Mouse (Mus musculus) gonadal fat pad, adult 2 months (tissue): ENCODE data around the gene P2ry1. TPM values are rescaled to one million over a fixed set of nuclear protein-coding genes. Genes with fewer than 3 reads are reported as not detected.

ENCODE experiments used
- DNase-seq: peaks from one replicate; pipeline ENCODE4 v3.0.0-alpha.2; 2012; ENCODE audit warnings: low read depth
- polyA plus RNA-seq: library from polyadenylated mRNA; depleted of rRNA; stranded (reverse); fragments of >200 nt; gene quantifications from 2 replicates; pipeline ENCODE4 v1.2.3, GENCODE M21; 2012; rRNA removed

The P2ry1 gene
- polyA plus RNA-seq: 9.5 and 9.6 TPM in 2 replicates

DNA sequence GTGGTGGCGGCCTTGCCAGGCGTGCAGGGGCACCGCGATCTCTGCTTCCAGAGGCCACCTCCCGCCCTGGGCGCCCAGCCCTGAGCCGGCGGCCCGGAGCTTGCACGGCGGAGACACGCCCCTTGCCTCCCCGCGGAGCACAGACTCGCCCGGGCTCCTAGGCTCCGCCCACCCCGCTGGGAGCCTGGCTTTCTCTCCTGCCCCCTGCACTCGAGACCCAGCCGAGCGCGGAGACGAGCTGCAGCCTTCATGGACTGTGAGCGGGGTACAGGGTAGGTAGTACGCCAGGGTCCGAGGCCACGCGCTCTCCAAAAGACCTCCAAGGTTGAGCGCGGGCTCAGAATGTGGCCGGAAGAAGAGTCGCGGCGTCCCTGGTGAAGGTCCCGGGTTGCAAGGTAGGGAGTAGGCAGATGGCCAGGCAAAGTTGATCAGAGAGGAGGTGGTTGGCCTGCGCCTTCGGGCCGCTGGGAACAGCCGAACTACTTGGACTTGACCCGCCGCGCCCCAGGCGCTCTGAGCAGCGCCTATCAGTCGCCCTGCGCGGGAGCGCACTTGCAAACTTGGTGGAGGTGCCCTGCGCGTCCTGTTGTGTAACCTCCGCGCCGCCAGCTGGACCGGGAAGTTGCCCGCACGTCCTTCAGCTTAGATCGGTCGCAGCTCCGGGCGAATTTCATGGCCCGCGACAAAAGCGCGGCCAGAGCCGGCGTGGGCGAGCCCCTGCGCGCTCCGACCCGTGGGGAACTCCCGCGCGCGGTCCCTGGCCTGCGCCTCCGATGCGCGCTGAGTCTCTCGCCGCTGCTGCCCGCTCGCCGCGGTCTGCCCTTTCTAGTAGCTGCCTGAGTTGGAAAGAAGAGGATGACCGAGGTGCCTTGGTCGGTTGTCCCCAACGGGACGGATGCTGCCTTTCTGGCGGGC is at the start of gene P2ry1:
Gene P2ry1, plus strand, starts transcription at position 209 of the 915 bp plus-strand sequence.
- no peak for DNase-seq

DNA sequence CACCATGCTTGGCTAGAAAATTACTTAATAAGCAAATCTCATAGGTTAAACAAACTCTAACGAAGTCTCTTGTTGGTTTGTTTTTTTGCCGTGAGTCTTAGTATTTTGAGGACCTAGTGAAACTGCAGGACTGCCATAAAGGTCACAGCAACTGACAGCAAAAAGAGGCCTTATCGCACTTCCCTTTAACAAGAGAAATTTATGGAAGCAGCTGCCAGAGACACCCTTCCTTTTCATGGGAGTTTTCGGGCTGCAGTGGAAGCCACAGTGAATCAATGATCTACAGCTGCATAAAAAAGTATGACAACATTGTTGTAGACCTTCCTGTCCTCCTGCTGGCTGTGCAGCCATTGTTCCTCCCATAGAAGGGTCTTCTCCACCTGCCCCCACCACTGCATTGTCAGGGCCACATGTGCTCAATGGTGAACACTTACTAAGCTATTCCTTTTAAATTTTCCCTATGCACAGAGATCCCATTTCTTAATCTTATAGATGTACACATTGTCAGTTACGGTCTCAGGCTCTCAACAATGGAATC is 49.3 kb upstream of the P2ry1 start:
- DNase-seq: no peak

DNA sequence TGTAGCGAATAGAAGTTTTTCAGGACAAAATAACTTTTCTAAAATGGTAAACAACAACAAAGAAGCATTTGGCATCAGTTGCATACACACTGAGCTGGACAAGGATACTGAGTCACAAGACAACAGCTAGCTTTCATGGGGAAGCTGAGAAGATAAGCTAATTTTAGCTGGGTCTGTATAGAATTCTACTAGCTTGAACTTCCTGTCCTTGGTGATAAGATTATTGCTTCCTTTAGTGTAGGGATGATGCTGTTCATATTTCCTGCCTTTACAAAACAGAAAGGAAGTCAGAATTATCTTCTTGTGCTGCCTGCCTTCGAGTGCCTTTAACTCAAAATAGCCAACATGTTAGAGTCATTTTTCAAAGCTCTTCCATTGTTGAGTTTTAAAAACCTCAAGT is 48.5 kb upstream of the P2ry1 start:
- DNase-seq: no peak

DNA sequence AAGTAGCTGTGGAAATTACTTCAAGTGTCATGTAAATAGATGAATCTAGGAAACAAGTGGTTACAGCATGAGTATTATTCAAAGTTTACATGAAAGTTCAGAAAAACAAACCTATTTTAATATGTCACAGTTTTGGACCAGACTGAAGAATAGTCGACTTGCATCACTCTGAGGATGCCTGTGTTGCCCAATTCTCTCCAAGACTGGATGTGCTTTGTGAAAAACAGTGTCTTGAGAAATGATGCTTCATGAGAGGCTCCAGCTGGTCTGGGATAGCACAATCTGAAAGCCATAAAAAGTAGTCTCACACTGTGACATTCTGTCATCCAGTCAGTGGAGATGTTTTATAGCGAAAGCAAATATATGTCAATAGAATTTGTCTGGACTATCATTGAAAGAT is 43.8 kb upstream of the P2ry1 start:
- DNase-seq: no peak

DNA sequence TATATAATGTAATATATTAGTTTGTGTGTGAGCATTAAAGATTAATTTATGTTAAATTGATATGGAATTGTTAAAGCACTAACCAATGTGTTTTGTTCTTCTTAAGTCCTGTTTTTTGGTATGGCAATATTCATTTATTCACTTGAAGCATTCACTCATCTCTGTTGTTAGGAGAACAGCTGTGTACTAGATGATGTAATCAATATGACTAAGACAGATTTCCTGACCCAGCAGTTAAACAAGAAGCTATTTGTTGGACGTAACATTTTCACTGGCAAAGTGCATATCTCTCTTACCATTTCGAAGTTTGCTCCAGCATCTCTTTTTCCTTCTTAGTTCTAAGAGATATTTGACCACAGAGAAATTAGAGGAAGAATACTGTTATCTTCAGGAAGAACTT is 37.5 kb upstream of the P2ry1 start:
- no peak for DNase-seq

DNA sequence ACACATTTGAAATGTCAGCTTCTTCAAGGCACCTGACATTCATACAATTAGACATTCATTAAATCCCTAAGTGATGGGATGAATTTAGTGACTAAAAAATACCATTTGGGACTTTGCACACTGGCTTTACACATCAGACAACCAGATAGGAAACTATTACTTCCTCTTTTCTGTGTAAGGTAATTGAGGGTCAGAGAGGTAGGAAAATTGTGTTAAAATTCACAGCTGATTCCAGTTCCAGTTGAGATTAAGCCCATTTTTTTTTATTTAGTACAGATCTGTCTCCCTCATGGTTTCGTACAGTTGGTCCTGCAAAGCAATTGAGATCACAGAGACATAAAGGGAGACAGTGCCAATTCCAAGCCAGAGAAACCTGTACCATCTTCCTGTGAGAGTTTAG is 27.7 kb upstream of the P2ry1 start:
- DNase-seq: no peak

DNA sequence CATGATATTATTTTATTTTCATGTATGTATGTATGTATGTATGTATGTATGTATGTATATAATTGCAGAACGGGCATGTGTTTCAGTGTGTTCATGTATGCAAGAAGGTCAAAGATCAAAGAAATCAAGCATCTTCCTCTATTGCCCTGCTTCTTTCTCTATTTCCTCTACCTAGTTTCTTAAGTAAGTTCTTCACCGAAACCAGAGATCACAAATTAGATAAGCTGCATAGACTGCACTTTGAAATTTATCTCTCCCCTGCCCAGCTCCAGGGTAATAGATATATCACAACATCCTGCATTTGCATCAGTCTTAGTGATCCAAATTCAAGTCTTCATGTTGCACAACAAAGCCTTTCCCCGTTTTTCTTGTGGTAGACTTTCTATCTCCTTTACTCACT is 20.5 kb upstream of the P2ry1 start:
- DNase-seq: no peak

DNA sequence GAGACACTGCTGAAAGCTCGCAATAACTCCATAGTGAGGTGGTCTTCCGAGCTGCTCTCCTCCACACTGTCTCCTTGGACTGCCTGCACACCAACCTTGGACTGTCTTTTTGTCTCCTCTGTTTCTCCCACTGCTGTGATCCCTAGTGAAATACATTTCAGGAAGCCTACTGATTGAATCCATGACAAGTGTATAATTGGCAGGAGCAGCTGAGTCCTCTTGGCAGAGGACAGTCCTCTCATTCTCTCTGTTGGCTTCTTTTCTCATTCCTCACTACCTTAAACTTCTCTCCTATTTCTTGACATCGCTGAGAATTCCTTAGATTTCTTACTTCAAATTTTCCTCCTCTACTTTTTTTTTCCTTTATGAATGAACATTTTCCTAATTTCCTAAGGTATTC is 4.5 kb upstream of the P2ry1 start:
- no peak for DNase-seq

DNA sequence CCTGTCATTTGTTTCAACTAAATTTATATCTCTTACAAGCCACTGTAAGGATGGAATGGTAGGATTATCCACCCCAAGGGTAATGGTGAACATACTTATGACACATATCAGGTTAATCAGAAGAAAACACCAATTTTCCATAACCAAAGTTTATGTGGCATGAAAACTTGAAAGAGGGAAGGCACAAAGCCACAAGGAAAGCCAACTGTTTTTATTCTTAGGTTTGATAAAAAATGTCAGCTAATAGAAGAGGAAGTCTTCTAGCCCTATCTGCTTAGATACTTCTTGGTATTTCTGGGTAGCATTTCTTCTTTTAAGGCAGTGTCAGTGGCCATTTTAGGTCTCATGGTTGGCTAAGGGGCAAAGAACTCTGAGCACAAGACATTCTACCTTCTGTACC is 2.9 kb upstream of the P2ry1 start:
- DNase-seq: no peak

DNA sequence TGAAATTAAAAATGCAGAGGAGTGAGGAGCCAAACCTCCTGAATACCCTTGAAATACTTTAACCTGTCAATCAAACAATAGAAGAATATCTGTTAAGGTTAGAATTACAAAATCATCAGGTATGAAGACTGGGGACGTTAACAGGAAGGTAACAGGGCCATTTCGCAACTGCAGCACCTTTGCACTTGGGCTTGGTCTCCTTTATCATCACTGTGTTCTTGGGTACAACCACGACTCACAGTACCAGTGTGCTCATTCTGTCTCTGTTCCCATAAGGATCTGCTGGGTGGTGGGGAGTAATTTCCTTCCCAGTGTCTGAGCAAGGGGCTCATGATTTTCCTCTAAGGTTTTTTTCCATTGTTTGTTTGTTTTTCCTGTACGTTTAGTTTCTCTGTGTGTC is 1.8 kb upstream of the P2ry1 start:
- DNase-seq: no peak

DNA sequence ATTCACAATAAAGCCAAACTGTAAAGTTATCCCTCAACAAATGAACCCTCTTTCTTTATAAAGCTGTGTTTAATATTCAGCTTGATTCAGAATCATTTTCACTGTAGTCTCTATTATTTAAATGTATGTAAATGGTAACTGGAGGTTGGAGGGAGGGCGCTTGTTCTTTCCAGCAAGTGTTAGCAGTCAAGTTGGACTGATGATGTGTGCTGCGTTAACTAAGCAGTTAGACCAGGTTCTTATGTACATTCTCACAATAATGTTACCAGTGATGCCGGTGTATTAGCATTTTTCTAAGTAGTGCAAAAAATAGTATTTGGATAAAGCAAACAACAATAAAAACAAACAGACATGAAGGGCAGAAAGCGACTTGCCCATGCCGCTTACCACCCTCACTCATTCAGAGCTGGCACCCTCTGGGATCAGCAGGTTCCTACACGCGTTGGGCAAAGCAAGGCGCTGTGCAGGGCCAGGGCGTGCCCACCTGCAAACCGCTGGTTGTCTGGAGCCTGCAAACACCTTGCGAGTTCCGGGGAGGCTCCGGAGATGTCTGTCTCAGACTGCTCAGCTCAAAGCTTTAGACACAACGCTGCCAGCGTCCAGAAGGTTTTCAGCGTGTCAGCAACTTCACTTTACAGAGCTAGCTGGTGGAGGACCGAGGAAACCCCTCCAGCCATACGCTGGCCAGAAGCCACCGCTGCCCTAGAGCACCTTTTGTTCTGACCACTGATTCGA is 576 bp upstream of the P2ry1 start:
- no peak for DNase-seq

DNA sequence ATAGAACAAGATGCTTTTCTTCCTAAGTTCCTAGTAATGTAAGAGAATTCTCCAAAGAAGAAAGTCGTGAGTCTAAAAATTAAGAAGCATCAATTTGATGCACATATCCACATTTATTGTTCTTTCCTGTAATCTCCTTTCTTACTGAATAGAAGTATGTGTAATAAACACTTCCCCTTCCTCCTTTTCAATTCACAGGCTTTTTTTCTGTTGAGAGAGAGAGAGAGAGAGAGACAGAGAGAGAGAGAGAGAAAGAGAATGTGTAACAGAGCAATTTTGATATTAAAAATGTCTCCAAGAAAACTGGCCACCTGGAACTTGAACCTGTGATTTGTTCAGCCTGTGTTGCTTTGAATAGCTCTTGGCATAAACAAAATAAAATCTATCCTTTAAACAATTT is 2.0 kb downstream of the P2ry1 start:
- DNase-seq: no peak

DNA sequence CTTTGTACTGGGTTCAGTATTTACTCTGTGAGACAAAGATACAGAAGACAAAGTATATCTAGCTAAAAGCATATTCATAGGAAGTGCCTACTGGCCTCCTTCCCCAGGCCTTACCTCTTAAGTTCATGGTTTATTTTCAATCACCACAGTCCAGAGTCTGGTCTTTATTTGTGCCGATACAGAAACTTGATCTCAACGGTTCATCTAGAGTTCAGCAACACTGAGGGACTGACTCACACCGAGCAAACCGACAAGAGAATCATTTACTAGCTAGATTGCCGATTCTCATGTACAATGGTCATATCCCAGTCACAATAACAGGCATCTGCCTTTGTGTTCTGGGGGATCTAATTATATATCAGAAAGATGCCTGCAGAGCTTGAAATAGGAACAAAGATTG is 9.1 kb downstream of the P2ry1 start:
- no peak for DNase-seq

DNA sequence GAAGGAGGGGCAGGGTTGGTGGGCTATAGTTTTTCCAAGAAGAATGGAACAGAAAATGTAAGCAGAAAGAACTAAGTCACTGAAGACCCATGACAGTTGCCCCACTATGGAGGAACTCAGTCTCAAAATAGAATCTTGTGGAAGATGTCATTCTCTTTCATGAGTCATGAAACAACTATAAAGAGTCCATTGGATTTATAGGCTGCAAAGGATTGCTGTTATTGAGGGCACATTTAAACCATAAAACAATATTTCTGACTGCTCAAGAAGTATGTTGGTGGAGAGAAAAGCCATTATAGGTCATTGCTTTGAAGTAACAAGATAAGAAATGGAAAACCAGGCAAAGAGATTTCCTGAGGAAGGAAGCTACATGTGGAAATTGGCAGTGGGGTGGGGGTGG is 10.0 kb downstream of the P2ry1 start:
- no peak for DNase-seq

DNA sequence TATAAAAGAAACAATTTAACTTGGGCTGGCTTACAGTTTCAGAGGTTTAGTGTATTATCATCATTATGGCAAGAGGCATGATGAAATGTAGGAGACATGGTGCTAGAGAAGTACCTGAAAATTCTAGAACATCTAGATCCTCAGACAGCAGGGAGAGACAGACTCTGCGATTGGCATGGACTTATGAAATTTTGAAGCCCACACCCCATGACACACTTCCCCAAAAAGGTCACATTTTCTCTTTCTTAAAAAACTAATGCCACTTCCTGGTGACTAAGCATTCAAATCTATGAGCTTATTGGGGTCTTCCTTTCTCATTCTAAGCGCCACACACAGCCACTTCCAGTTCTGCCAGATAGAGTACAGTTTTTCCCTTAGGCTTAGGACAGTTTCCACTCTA is 14.1 kb downstream of the P2ry1 start:
- no peak for DNase-seq

DNA sequence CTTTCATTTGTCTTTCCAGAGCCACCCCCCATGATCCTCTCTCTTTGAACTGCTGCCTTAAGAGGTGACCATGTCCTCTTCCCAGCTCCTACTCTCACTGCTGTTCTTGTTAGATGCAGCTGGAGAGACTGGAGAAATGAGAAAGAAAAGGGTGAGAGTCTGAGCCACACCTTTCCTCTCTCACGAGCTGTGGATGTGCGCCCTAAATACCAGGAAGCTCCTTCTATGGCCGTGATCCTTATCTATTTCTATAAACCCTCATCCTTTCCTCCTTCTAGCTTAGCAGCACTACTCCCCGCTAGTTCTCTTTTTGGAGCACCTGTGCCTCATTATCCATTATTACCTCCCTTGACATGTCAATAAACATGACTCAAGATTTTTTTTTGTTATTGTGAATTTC is 29.5 kb downstream of the P2ry1 start:
- DNase-seq: no peak

DNA sequence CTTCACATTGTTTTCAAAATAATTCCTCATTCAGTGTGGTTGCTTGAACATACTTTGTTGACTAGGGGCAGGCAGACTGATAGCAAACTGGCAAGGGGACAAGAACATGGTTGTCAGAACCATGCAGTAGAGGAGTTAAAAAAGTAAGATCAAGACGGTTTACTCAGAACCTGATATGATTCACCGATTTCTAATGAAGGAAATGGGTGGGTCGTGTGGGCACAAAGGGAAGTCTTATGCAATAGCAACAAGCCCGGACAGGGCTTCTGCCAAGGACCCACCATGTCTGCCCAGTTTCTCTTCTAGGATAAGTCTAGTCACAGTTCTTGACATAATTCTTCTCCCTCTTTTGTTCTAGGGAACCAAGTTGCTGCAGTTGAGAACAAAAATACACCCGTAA is 33.0 kb downstream of the P2ry1 start:
- peak; percentile 13 for DNase-seq

DNA sequence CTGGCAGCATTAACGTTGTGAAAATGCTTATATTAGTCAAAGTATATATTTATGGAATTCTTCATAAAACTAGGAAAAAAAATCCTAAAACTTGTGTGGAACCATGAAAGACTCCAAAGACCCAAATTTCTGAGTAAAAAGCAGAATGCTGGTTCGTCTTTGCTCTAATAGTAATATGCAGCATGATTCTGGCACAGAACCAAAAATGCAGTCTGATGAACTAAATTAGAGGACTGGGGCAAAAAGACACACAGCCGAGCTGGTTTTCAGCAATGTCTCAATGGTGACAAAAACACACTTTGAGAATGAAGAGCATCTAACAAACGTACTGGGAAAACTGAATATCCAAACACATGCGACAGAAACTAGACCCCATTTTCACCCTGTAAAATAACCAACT is 37.3 kb downstream of the P2ry1 start:
- no peak for DNase-seq

DNA sequence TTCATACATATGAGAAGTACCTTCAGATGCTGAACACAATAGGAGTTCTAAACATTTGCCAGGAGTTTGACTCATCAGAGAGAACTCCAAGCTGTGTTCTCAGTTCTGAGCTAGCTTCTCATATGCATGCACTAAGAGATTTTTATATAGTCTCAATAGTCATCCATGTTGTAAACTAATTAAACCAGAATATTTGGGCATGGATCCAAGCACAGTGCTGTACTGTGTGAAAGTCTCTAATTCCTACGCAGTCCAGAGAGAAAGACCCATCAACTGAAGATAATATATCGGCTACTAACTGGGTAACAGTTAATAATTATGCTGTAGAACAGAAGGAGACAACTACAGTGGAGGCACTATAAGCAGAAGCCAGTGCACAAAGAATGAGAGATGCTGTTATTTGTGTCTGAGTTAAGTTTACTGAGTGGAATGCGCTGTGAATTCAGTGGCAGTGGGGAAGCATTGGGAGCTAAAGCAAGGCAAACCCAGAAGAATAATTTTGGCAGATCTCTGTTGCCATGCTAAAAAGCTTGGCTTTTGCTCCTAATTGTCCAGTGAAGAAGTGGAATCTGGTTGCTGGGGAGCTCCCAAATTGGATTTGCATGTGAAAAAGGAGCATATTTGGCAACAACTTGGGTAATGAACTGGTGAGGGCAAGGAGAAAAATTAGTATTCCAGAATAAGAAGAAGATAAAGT is 47.5 kb downstream of the P2ry1 start:
- DNase-seq: no peak
